Mouse (Mus musculus) lung, postnatal 0 days (tissue): ENCODE data around the gene Blm. TPM values are rescaled to one million over a fixed set of nuclear protein-coding genes. Genes with fewer than 3 reads are reported as not detected.

Experiments used
- ATAC-seq: fragments of 200-750 bp; cut with Nextera tagmentation; 2 replicates; pipeline ENCODE4 v1.8.0; 2017; ENCODE audit warnings: moderate library complexity
- DNase-seq: peaks from one replicate; pipeline ENCODE4 v3.0.0-alpha.2; 2016; ENCODE audit warnings: low spot score
- H3K27ac ChIP-seq: fragments of 300-500 bp; sonication (generic); 2 replicates; pipeline ENCODE4 v1.5.1; 2014; ENCODE audit warnings: antibody characterized with exemption, mild to moderate bottlenecking, low read length, mixed read lengths
- H3K27me3 ChIP-seq: fragments of 300-500 bp; sonication (generic); replicated peaks from 2 replicates; pipeline ENCODE4 v1.6.1; 2014; ENCODE audit warnings: low read length, mixed read lengths; ENCODE audit not compliant: insufficient read depth
- H3K36me3 ChIP-seq: fragments of 300-500 bp; sonication (generic); 2 replicates; pipeline ENCODE4 v1.6.1; 2014; ENCODE audit warnings: low read length, mixed read lengths; ENCODE audit not compliant: insufficient read depth
- H3K4me1 ChIP-seq: fragments of 300-500 bp; sonication (generic); 2 replicates; pipeline ENCODE4 v1.6.1; 2014; ENCODE audit warnings: antibody characterized with exemption, low read depth, low read length, mixed read lengths; ENCODE audit not compliant: insufficient read depth
- H3K4me2 ChIP-seq: fragments of 300-500 bp; sonication (generic); replicated peaks from 2 replicates; pipeline ENCODE4 v1.6.1; 2014; ENCODE audit warnings: low read depth, mild to moderate bottlenecking, low read length, moderate library complexity, mixed read lengths
- H3K4me3 ChIP-seq: fragments of 300-500 bp; sonication (generic); 2 replicates; pipeline ENCODE4 v1.5.1; 2014; ENCODE audit warnings: low read depth, low read length
- H3K9ac ChIP-seq: fragments of 300-500 bp; sonication (generic); replicated peaks from 2 replicates; pipeline ENCODE4 v1.6.1; 2014; ENCODE audit warnings: low read depth, mild to moderate bottlenecking
- H3K9me3 ChIP-seq: fragments of 300-500 bp; sonication (generic); 2 replicates; pipeline ENCODE4 v1.6.1; 2016; ENCODE audit warnings: low read length, mixed read lengths
- CTCF ChIP-seq: IDR thresholded peaks from 2 replicates; pipeline ENCODE4 v1.5.1; 2016; ENCODE audit warnings: antibody characterized with exemption, mild to moderate bottlenecking
- EP300 ChIP-seq: IDR thresholded peaks from 2 replicates; pipeline ENCODE4 v1.6.1; 2016; ENCODE audit warnings: antibody characterized with exemption, mild to moderate bottlenecking, control low read depth
- WGBS: fragments of 180-500 bp; shearing (Covaris S2); extraction: QIAGEN DNeasy Blood & Tissue Kit; methylation state at CpG from one replicate; pipeline ENCODE4 v1.1.7; 2014; 5-methylcytosine and 5-hydroxymethylcytosine counted together
- polyA plus RNA-seq: library from polyadenylated mRNA; unstranded; fragments of >200 nt; fragmentation: Nextera tagmentation; extraction: Ambion mirVana; gene quantifications from 2 replicates; pipeline ENCODE4 v1.2.1, GENCODE M21; 2015

Blm gene
- polyA plus RNA-seq, 1 experiment from 2014 or later = 2.4 TPM

DNA sequence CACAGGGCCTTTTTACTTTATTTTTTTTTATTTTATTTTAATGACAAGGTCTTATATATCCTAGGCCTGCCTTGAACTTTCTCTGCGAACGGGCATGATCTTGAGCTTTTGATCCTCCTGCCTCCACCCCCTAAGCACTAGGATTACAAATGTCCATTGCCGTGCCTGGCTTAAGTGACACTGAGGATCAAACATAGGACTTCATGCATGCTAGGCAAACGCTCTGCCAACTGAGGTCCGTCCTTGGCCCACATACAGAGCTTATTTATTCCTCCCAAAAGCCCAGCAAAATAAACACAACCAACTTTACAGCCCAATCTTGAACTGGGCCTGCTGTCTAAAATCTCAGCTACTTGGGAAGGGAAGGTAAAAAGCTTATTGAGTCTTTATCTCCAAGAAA is 122.1 kb downstream of the Blm start:
- no peak for ATAC-seq
- WGBS = 64% methylated on average over 5 of the region's 5 CpGs

GRCm38 (mm10) chr7:80412279-80412678 is 122.6 kb downstream of the Blm start:
- Histone ChIP-seq H3K27ac (no peak overlapping the region), H3K4me2 (no peak overlapping the region), H3K9ac (no peak overlapping the region), H3K4me1 (peaks cover 3% of the 10 kb centered on the region; the same call in 1 of the 2 replicates), H3K9me3 (no peaks in the 10 kb centered on the region), H3K36me3 (no peaks in the 10 kb centered on the region), H3K27me3 (no peaks in the 10 kb centered on the region), H3K4me3 (no peak overlapping the region)
- TF ChIP-seq EP300 (no peak), CTCF (no peak)
- ATAC-seq = no peak
- no peak for DNase-seq
- WGBS = 71% methylated on average over 10 of the region's 10 CpGs

More for the DNA sequence above, 122.1 kb downstream of the Blm start:
- no peak overlapping the region for H3K4me2 ChIP-seq
- no peak overlapping the region for H3K27ac ChIP-seq
- peaks cover 3% of the 10 kb centered on the region; the same call in 1 of the 2 replicates for H3K4me1 ChIP-seq
- DNase-seq = no peak
- no peak overlapping the region for H3K4me3 ChIP-seq
- no peaks in the 10 kb centered on the region for H3K36me3 ChIP-seq
- no peaks in the 10 kb centered on the region for H3K9me3 ChIP-seq
- no peaks in the 10 kb centered on the region for H3K27me3 ChIP-seq
- no peak for TF ChIP-seq CTCF
- TF ChIP-seq EP300 = no peak
- H3K9ac ChIP-seq = no peak overlapping the region

DNA sequence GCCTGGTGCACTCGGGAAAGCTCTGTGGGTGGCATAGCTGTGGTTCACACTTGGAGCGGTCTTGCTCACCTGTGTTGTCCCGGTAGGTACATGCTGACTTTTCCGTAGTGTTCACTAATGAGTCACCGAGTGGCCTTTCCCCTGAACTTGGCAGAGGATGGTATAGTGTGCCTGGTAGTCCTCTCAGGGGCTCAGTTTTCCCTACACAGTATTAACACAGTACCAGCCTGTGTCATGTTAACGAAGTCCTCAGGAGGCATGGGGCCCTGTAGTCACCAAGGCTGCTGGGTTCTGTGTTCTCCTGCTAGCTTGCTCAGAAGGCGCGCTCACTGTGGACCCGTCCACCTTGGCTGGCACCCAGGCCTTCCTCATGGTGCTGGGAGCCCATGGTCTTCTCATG is 124.5 kb downstream of the Blm start:
- peaks cover 3% of the 10 kb centered on the region; the same call in 1 of the 2 replicates for H3K4me1 ChIP-seq
- H3K27me3 ChIP-seq = no peaks in the 10 kb centered on the region
- H3K4me3 ChIP-seq = no peak overlapping the region
- no peak overlapping the region for H3K27ac ChIP-seq
- no peak for ATAC-seq
- no peak for TF ChIP-seq EP300
- no peak for TF ChIP-seq CTCF
- no peak overlapping the region for H3K4me2 ChIP-seq
- DNase-seq = no peak
- 79% methylated on average over 9 of the region's 9 CpGs for WGBS
- H3K9me3 ChIP-seq = no peaks in the 10 kb centered on the region
- no peak overlapping the region for H3K9ac ChIP-seq
- H3K36me3 ChIP-seq = no peaks in the 10 kb centered on the region

GRCm38 (mm10) chr7:80407712-80408111 is 127.2 kb downstream of the Blm start:
- Histone ChIP-seq H3K4me2 (no peak overlapping the region), H3K4me1 (peaks cover 5% of the 10 kb centered on the region; the same call in 1 of the 2 replicates), H3K9ac (no peak overlapping the region), H3K27ac (no peak overlapping the region), H3K4me3 (no peak overlapping the region), H3K9me3 (no peaks in the 10 kb centered on the region), H3K36me3 (no peaks in the 10 kb centered on the region), H3K27me3 (no peaks in the 10 kb centered on the region)
- no peak for ATAC-seq
- peak; percentile 21 for DNase-seq
- TF ChIP-seq CTCF (no peak), EP300 (no peak)
- WGBS = 56% methylated on average over 9 of the region's 9 CpGs

- TF ChIP-seq CTCF = no peak
- TF ChIP-seq EP300 = no peak
- no peaks in the 10 kb centered on the region for H3K9me3 ChIP-seq
- no peaks in the 10 kb centered on the region for H3K27me3 ChIP-seq
- H3K27ac ChIP-seq = no peak overlapping the region
- no peaks in the 10 kb centered on the region for H3K36me3 ChIP-seq
- WGBS = 71% methylated on average over 3 of the region's 3 CpGs
- H3K4me1 ChIP-seq = peaks cover 8% of the 10 kb centered on the region; the same call in 1 of the 2 replicates
- H3K4me2 ChIP-seq = no peak overlapping the region
- no peak overlapping the region for H3K4me3 ChIP-seq
- no peak for ATAC-seq
- DNase-seq = no peak
- H3K9ac ChIP-seq = no peak overlapping the region
These were observed 128.7 kb downstream of the Blm start for GRCm38 (mm10) chr7:80406186-80406585.

GRCm38 (mm10) chr7:80405188-80405695 is 129.7 kb downstream of the Blm start, which contains the start of gene Furin:
Gene Furin (minus strand): TSS chr7:80405436.
- WGBS = 61% methylated on average over 9 of the region's 9 CpGs

More at GRCm38 (mm10) chr7:80405188-80405695, 129.7 kb downstream of the Blm start, which contains the start of gene Furin:
- Histone ChIP-seq H3K4me3 (no peak within 1 kb of the TSS), H3K9me3 (no peaks in the 10 kb centered on the region), H3K4me1 (peaks cover 17% of the 10 kb centered on the region; the same call in 1 of the 2 replicates), H3K4me2 (no peak within 1 kb of the TSS), H3K27me3 (no peaks in the 10 kb centered on the region), H3K36me3 (no peaks in the 10 kb centered on the region), H3K9ac (no peak within 1 kb of the TSS), H3K27ac (peak within 1 kb of the TSS; percentile 98; the same call in 1 of the 2 replicates)
- TF ChIP-seq EP300 (no peak), CTCF (no peak)
- DNase-seq (no peak), ATAC-seq (no peak)

Other genes with a start within 250 kb of the Blm start
- gene Prc1, start 240.7 kb downstream of the Blm start, polyA plus RNA-seq = 8.4 and 13.8 TPM in 2 replicates
- gene Rccd1, start 210.7 kb downstream of the Blm start, polyA plus RNA-seq = 3.4 and 3.8 TPM in 2 replicates
- 30.3 and 32.9 TPM in 2 replicates for gene Unc45a, start 194.1 kb downstream of the Blm start, polyA plus RNA-seq
- gene Hddc3, start 192.0 kb downstream of the Blm start, polyA plus RNA-seq = 8.5 and 9.2 TPM in 2 replicates
- 8.5 and 9.6 TPM in 2 replicates for gene Man2a2, start 163.7 kb downstream of the Blm start, polyA plus RNA-seq
- 23.5 and 26.4 TPM in 2 replicates for gene Fes, start 147.2 kb downstream of the Blm start, polyA plus RNA-seq
- gene Furin, start 129.7 kb downstream of the Blm start, polyA plus RNA-seq = 24.4 and 27.3 TPM in 2 replicates
- 19.7 and 20.1 TPM in 2 replicates for gene Crtc3, start 153.8 kb upstream of the Blm start, polyA plus RNA-seq